Mouse (Mus musculus): ENCODE measurements around the gene H2-Ob.

Gene H2-Ob

DNA sequence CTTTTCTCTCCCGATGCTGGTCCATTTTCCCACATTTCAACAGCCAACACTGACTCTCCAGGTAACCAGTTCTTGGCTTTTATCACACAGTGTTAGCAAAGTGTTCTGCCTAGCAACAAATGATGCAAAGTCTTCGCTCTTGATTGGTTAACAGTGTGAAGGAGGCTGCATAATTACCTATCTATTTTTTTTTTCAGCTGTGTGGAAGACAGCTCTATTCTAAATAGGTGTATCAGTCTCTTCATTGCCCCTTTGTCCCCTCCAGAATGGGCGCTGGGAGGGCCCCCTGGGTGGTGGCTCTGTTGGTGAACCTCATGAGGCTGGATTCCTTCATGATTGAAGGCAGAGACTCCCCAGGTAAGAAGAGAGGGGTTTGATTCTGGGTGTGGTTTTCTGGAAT is at the start of gene H2-Ob:
H2-Ob (plus strand) TSS at position 198 of the 400 bp plus-strand sequence.
- no peak for DNase-seq (ENCODE audit: low spot score)

DNA sequence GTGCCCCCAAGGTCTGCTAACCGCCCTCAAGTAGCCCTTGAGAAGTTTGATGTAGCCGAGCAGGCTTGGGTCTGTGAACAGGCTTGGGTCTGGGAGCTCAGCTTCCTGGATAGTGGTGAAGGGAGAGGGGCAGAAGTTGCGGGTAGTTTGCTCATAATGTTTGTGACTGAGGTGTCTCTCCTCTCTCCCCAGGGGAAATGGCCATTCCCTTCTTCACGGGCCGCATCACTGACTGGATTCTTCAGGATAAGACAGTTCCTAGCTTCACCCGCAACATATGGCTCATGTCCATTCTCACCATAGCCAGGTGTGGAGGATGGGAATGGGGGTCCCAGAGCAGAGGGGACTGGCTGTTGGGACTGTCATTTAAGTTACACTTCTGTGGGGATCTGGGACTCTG is 49.7 kb upstream of the H2-Ob start:
- no peak for DNase-seq (ENCODE audit: low spot score)

DNA sequence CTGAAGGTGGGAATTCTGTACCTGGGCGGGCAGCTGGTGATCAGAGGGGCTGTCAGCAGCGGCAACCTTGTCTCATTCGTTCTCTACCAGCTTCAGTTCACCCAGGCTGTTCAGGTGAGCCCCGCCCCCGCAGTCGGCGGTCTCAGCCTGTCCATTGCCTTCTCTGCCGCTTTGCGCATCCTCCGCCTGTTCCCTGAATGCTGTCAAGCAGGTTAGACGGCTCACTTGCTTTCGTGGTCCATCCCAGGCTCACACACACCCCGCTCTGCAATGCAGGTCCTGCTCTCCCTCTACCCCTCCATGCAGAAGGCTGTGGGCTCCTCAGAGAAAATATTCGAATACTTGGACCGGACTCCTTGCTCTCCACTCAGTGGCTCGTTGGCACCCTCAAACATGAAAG is 45.9 kb upstream of the H2-Ob start:
- no peak for DNase-seq (ENCODE audit: low spot score)

DNA sequence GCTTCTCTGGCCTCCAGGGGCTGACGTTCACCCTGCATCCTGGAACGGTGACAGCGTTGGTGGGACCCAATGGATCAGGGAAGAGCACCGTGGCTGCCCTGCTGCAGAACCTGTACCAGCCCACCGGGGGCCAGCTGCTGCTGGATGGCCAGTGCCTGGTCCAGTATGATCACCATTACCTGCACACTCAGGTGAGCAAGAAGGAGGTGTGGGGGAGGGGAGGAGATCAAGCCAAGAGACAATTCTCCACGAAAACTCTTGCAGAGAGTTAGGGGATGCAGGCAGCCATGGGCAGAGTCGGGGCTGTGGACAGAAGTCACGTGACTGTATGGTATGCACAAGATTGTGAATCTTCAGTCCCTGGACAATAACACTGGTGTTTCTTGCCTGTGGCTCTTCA is 45.2 kb upstream of the H2-Ob start:
- DNase-seq (ENCODE audit: low spot score) = no peak

DNA sequence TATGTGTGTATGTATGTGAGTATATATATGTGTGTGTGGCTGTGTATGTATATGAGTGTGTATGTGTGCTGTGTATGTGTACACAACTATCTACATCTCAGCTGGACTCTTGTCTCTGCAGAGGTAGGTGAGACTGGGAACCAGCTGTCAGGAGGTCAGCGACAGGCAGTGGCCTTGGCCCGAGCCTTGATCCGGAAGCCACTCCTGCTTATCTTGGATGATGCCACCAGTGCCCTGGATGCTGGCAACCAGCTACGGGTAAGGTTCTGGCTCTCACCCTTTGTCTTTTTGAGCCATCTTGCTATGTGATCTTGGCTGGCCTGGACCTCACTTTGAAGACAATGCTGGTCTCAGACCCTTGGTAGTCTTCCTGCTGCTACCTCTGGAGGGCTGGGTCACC is 44.0 kb upstream of the H2-Ob start:
- no peak for DNase-seq (ENCODE audit: low spot score)

DNA sequence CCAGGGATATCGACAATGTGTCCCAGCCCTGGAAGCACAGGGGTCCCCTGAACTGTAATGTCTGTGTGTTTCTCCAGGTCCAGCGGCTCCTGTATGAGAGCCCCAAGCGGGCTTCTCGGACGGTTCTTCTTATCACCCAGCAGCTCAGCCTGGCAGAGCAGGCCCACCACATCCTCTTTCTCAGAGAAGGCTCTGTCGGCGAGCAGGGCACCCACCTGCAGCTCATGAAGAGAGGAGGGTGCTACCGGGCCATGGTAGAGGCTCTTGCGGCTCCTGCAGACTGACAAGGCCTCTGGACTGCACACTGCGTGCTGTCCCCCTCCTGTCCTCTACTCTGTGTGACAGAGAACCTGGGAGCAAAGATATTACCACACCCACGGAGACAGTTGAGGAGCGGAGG is 42.2 kb upstream of the H2-Ob start:
- no peak for DNase-seq (ENCODE audit: low spot score)

DNA sequence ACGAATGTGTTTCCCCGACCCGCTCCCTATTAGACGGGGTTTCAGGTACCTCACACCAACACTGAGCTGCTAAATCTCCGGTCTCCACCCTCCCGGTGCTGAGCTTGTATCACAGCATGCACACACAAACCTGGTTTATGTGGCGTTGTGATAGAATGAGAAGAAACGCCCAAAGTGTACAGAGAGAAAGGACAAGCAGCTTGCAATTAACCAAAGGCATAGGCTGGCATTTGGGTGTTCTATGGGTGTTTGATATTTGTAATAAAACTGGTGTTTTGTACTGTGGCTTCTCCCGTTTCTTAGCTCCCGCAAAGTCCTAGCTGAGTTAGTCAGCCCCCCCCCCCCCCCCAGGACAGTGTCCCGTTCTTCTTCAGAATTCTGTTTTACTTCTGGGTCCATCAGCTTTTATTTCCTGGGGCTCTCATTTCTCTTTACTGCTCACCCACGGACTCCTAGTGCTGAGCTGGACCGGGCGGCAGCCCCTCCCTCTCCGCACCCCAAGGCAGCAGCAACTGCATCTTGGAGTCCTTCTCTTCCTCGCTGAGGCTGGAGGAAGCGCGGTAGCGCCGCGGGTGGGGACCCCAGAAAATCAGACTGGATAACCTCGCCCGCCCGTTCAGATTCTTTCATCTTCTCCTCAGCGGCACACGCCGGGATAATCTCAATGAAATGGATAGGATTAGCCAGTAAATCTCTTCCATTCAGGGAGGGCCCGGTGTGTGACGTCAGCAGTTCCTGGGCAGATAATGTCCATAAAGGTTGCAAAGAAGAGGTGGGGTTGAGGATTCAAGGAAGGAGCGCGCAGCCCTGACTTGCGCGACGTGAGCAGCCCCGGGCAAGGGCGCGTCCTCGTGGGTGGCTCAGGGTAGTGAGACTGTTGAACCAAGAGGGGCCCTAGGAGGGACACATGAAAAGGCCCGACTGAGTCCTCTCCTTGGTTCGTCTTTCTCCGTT is 41.5 kb upstream of the H2-Ob start, which contains the start of gene Psmb8:
Psmb8 (plus strand) TSS at position 781 of the 954 bp plus-strand sequence.
- DNase-seq (ENCODE audit: low spot score) = peak; percentile 79

DNA sequence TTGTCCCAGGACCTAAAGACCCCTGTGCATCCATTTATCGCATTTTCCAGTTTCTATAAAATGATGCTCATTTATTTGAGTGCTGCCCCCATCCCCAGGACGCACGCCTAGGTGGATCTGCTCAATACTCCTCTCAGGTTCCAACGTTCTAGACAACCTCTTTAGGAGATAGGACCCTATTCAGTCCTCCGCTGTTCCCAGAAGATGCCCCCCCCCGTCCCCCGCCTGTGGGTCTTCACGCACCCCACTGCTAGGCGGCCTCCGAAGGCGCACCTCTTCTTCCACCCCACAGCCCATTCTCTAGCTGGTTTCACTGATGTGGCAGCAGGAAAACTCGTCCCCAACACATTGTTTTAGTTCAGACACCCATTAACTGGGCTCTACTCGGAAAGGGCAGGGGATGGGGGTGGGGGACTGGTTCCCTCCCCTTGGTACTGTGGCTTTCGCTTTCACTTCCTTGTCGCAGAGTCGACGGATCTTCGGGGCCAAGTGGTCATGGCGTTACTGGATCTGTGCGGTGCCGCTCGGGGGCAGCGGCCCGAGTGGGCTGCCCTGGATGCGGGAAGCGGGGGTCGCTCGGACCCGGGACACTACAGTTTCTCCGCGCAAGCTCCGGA is 40.7 kb upstream of the H2-Ob start:
- DNase-seq (ENCODE audit: low spot score) = no peak

DNA sequence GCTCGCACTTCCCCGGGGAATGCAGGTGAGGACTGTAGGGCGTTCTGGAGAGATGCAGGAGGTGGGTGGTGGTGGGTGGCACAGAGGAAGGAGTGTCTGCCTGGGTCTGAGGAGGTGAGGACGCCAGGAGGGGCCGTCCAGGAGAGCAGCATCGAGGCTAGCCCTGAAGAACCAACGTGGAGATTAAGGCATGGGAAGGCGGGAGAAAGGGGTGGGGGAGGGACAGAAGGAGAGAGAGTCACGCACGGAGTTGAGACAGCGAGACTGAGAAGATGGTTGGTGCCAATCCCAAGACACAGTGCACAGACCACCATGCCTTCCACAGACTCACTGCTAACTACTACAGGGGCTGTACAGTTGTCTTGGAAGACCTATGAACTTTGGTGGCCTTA is 40.2 kb upstream of the H2-Ob start:
- DNase-seq (ENCODE audit: low spot score) = no peak

DNA sequence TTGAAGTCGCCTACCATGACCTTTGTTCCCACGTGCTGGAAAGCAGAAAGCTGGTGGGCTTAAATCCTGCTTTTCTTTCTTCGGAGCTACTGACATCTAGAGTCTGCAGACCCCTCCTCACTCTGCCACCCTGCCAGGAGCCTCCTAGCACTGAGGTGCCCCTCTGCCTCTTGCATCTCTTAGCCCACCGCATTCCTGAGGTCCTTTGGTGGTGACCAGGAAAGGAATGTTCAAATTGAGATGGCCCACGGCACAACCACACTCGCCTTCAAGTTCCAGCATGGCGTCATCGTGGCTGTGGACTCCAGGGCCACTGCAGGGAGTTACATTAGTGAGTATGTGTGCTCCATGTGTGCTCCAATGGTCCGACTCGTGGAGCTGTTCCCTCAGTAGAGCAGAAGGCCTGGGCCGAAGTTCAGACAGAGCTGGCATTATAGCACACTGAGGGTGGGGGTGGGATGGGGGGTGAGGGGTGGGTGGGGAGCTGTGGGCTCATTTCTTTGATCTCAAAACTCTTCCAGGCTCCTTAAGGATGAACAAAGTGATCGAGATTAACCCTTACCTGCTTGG is 39.6 kb upstream of the H2-Ob start:
- DNase-seq (ENCODE audit: low spot score) = no peak

DNA sequence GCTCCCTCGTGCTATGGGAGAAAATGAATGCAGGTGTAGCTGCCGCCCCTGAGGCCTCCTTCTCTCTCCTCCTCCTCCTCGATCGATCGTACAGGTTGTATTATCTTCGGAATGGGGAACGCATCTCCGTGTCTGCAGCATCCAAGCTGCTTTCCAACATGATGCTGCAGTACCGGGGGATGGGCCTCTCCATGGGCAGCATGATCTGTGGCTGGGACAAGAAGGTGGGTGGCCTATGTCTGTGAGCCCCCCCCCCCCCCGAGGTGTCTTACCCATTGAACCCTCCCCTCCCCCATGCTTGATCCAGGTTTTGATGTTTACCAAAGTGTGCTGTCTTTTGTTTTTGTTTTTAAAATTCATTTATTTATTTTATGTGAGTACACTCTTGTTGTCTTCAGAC is 38.7 kb upstream of the H2-Ob start:
- DNase-seq (ENCODE audit: low spot score) = no peak

DNA sequence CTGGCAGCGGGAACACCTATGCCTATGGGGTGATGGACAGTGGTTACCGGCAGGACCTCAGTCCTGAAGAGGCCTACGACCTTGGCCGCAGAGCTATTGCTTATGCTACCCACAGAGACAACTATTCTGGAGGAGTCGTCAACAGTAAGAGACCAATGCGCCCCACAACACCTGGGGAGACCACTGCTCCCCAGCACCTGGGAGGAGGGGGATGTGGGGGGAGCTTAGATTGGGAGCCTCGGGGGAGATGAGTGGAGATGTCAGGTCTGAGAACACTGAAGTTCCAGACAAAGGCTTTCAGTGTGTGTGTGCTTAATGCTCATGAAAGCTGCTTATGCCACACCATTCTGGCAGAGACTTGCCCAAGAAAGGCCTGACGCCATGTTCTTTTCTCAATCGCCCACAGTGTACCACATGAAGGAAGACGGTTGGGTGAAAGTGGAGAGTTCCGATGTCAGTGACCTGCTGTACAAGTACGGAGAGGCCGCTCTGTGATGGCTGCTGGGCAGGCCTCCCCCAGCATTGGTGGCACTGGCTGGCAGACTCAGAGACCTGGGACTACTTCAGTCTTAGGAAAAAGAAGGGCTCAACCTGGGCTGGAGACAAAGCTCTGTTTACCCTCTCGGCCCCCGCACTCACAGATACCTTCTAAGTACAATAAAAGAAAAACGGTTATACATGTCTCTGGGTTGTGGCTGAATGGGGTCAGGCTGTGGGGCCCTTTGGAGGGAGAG is 37.8 kb upstream of the H2-Ob start:
- DNase-seq (ENCODE audit: low spot score) = no peak

DNA sequence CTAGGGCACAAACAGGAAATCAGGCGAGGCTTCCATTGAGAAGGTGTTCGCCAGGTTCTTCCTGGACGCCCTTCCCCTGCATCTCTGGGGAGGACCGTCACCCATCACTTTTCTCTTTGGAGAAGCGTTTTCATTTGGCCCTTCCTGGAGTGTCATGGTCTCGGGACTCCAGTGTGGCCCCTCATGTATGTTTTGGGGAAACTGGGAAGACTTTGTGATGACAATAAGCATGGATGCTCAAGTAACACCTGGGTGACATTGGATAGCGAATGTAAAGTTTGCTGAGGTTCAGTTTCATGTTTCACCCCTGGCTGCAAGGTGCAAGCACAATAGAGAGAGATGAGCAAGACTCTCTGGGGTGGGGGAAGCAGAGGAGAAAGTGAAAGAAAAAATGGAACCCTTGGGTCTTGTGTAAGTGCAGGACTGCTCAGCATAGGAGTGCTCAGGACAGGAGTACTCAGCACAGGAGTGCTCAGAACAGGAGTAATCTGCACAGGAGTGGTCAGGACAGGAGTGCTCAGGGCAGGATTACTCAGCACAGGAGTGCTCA is 37.1 kb upstream of the H2-Ob start:
- no peak for DNase-seq (ENCODE audit: low spot score)

DNA sequence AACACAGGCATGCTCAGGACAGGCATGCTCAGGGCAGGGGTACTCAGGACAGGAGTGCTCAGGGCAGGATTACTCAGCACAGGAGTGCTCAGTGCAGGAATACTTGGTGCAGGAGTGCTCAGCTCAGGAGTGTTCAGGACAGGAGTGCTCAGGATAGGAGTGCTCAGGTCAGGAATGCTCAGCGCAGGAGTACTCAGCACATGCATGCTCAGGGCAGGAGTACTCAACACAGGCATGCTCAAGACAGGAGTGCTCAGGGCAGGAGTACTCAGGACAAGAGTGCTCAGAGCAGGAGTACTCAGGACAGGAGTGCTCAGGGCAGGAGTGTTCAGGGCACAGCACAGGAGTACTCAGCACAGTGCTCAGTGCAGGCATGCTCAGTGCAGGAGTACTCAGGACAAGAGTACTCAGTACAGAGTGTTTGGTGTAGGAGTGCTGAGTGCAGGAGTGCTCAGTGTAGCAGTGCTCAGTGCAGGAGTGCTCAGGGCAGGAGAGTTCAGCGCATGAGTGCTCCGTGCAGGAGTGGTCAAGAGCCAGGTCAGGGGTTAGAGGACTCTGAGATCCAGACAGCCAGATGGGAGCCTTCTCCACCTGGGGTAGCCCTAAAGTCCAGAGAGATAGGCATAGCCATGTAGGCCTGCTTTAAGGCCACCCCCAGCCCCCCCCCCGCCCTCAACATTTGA is 35.8 kb upstream of the H2-Ob start:
- DNase-seq (ENCODE audit: low spot score) = no peak

DNA sequence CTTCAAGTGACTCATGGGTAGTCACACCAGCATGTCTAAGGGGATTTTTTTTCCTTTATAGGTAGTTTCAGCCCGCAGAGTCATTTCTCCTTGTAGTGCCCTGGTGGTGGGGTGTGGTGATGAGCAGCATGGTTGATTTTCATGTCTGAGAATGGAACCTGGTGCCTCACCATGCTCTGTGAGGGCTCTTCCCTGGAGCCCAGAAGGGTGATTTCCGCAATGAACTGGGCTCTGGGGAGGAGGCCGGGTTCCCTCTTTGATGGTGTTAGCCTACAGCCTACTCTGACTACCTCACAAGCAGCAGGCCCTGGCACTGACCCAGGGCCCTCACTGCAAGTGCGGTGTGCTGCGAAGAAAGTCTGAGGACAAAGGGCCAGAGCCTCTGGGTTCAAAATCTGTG is 35.3 kb upstream of the H2-Ob start, which contains the start of gene Tap2:
Tap2 (plus strand) TSS at position 84 of the 400 bp plus-strand sequence.
- no peak for DNase-seq (ENCODE audit: low spot score)

DNA sequence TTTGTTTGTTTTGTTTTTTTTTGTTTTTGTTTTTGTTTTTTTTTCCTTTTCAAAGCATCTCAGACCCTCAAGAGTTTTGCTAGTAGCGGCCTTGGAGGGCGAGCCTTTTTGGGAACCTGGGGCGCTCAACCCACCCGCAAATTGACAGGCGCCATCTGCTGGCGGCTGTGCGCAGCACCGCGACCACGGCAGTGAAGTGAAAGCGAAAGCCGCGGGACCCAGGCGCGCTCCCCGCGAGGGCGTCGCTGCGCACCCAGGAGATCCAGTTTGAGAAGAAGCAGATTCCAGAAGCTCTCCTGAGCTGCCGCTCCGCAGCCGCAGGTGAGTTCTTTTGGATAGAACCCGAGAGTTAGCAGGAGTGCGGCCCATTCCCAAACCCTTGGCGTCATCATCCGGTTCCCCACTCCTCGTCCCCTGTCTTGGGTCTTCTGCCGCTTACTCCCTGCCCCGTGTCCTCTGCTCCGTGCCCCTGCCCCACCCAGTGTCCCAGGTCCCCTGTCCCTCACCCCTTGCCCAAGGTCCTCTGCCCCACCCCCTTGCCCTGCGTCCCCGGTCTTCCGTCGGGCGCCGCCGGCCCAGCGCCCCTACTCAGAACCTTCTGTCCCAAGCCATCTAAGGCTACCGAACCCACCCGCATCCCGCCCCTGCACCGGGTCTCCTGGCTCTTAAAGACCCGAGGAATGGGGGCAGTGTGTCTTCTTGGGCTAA is 34.2 kb upstream of the H2-Ob start:
- peak; percentile 61 for DNase-seq (ENCODE audit: low spot score)

DNA sequence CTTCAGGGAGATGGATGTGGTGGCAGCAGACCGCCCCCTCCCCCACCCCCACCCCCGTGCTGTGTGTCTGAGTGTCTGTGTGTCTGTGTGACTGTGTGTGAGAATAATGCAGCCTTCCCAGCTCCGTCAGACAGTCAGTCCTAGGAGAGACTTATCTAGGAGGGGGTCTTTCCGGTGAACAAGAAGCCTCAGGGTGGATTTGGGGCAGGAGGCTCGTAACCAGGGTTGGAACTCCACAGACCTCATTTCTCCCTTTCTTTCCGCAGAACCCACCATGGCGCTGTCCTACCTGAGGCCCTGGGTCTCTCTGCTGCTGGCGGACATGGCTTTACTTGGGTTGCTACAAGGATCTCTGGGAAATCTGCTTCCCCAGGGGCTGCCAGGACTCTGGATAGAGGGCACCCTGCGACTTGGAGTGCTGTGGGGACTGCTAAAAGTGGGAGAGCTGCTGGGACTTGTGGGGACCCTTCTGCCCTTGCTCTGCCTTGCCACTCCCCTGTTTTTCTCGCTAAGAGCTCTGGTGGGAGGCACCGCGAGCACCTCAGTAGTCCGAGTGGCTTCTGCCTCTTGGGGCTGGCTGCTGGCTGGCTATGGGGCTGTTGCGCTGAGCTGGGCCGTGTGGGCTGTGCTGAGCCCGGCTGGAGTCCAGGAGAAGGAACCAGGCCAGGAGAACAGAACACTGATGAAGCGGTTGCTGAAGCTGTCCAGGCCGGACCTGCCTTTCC is 33.5 kb upstream of the H2-Ob start:
- DNase-seq (ENCODE audit: low spot score) = no peak

DNA sequence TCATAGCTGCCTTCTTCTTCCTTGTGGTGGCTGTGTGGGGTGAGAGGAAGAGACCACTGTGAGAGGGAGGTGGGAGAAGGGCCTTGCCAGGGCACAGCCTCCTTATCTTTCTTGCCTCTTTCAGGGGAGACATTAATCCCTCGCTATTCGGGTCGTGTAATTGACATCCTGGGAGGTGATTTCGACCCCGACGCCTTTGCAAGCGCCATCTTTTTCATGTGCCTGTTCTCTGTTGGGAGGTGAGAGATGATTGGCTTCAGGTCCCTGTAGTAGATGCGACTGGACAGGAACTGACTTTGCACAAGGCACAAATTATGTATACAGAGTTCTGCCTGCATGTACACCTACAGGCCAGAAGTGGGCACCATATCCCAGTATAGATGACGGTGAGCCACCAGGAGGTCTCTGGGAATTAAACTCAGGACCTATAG is 32.9 kb upstream of the H2-Ob start:
- no peak for DNase-seq (ENCODE audit: low spot score)

DNA sequence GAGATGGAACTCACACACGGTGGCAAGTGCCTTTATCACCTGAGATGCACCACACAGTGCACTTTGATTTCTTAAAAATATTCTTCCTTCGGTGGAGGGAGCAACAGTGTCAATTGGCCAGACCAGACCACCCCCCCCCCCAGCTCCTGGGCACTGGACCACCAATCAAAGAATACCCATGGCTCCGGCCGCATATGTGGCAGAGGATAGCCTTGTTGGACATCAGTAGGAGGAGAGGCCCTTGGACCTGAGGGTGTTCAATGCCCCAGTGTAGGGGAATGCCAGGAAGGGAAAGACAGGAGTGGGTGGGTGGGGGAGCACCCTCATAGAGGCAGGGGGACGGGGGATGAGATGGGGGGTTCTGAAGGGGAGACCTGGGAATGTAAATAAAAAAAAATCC is 32.0 kb upstream of the H2-Ob start:
- DNase-seq (ENCODE audit: low spot score) = no peak

DNA sequence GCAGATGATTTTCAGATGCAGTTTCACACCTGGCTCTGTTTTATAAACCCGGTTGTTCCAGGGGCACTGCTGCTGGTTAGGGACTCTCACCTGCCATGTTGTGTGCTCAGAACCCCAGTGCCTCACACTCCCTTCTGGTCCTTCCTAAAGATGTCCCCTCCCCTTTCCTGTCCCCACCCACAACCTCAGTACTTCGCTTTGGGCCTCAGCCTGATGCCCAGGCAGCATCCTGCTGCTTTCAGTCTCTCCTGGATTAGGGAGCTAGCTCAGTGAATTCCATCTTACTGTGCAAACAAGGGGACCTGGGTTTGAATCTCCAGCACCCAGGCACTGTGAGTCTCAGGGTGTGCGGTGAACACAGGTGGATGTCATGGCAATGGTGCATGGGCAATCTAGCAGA is 31.2 kb upstream of the H2-Ob start:
- no peak for DNase-seq (ENCODE audit: low spot score)

Data from urinary bladder, postnatal 10 days (tissue).